Mouse (Mus musculus) embryo, embryonic 11 days (tissue): ENCODE data around the gene Txnip.

ENCODE experiments used
- DNase-seq: peaks from one replicate; pipeline ENCODE4 v3.0.0-alpha.2; 2015

Gene Txnip

DNA sequence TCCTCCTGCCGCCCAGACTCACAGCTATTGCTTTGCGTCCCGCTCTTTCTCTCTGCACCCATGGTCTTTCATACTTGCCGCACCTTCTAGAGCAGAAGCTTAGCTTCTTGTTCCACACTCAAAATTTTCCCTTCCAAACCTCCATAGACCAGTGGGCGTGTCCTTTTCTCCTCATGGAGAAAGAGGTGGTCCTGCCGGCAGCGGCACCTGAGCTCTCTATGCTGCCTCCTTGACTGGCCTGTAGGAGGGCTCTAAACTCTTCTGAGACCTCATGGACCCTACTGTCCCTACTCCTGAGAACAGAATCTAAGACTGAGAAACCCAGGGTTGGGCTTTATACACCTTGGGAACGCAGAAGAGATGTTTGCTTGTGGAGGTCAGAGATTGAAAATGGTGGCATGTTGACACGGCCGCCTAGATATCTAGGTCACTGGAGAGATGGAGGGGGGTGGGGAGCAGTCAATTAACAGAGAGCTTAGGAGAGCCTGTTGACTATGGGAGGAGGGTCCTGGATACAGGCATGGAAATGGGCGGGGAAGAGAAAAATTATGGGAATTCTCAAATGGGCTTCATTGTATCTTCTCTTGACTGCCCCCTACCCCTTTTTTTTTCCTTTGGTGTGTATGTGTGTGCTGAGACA is 12.3 kb downstream of the Txnip start:
- DNase-seq = no peak

GRCm38 (mm10) chr3:96570643-96571042 is 12.9 kb downstream of the Txnip start:
- no peak for DNase-seq

- no peak for DNase-seq
These were observed 13.6 kb downstream of the Txnip start for GRCm38 (mm10) chr3:96571336-96571735.

- no peak for DNase-seq
These were observed 14.3 kb downstream of the Txnip start for GRCm38 (mm10) chr3:96571896-96572698.

- no peak for DNase-seq
These were observed 16.1 kb downstream of the Txnip start for GRCm38 (mm10) chr3:96573611-96574511.

DNA sequence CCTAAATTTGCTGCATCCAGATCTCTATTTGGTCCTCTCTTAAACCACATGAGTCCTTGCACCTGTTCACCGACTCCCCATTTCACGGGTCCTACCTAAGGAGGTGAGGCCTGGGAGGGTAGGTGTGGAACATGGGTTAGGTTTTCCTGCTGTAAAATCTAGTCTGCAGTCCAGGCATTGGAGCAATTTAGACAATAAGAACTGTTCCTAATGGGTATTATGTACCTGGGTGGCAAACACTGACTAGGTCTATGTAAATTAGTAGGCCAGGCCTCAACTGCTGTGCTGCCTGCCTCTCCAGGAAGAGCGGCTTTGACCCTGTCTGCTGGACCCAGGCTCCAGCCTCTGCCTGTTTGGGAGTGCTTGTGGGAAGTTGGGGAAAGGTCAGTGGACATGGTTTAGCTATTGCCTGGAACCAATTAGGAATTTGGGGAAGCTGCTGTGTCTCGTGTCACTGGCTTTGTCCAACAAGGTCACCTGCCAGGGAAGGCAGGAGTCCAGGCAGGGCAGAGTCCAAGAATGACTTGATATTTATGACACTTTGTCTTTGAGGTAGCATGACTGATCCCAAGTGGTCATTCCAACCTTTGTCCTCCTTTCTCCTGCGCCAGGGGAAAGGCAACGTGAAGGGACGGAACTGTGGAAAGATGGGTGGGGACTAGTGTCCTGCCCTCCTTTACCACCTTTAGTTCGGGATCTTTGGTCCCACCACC is 17.7 kb downstream of the Txnip start:
- DNase-seq = no peak

GRCm38 (mm10) chr3:96576005-96576658 is 18.4 kb downstream of the Txnip start:
- DNase-seq = peak; percentile 63

GRCm38 (mm10) chr3:96576690-96577541 is 19.2 kb downstream of the Txnip start, which contains the start of gene Gm16253:
Gene Gm16253, plus strand, starts transcription at chr3:96576984.
- DNase-seq = peak; percentile 91

GRCm38 (mm10) chr3:96577566-96577965 is 19.8 kb downstream of the Txnip start:
- DNase-seq = no peak

DNA sequence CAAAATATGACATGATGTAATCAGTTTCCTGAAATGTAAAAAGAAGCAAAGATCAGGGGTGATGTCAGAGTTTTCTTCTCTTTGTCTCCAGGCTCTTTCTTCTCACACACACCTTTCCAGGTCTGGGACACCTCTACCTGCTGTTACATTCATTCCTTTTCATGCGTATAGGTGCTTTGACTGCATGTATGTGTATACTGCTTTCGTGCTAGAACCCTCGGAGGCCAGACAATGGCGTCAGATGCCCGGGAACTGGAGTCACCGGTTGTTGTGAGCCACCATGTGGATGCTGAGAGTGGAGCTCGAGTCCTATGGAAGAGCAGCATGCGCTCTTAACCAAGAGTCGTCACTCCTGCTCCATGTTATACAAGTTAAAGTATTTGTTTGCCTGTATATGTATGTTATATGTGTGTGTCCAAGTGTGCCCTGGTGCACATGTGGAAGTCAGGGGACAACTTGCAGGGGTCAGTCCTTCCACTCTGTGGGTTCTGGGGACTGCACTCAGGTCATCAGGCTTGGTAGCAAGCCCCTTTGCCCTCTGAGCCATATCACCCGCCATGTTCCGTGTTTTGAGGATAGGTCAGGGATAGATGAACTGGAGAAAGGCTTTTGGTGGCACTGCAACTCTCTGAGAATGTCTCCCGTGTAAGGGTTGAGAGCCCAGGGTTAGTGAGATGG is 20.9 kb downstream of the Txnip start:
- DNase-seq = no peak

DNA sequence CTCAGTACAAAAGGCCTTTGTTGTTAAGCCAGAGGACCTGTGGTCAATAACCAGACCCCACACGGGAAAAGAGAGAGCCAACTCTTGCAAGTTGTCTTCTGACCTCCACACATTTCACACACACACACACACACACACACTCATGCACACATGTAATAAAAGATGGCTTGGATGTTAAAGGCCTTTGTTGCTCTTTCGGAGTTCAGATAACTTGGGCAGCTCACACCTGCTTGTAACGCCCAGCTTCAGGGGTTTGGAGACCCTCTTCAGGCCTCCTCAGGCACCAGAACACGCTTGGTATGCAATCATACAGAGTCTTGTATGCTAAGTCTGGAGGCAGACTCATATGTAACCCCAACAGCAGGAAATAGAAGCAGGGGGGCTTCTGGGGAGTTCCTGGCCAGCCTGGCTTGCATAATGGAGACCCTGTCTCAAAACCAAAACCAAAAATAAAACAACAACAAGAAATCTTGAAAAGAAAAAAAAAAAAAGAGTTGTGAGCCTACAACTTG is 21.5 kb downstream of the Txnip start:
- DNase-seq = no peak

GRCm38 (mm10) chr3:96579885-96580454 is 22.2 kb downstream of the Txnip start:
- DNase-seq = peak; percentile 91

DNA sequence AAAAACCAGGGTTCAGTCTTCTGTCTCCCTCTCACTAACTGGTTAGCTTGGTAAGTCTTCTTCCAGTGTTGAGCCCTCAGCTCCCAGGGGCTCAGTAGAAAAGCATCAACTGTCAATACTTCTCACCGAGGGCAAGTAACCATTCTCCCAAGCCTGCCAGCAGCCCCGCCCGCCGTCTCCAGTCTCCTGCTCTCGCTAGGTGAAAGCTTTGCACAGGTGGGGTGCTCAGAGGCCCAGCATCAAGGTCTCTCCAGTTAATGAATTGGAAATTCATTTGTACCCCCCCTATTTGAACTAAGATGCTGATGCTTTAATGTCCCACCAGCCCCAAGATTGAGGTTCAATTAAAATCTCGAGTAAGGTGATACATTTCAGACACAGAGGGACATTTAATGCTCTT is 23.4 kb downstream of the Txnip start:
- no peak for DNase-seq

DNA sequence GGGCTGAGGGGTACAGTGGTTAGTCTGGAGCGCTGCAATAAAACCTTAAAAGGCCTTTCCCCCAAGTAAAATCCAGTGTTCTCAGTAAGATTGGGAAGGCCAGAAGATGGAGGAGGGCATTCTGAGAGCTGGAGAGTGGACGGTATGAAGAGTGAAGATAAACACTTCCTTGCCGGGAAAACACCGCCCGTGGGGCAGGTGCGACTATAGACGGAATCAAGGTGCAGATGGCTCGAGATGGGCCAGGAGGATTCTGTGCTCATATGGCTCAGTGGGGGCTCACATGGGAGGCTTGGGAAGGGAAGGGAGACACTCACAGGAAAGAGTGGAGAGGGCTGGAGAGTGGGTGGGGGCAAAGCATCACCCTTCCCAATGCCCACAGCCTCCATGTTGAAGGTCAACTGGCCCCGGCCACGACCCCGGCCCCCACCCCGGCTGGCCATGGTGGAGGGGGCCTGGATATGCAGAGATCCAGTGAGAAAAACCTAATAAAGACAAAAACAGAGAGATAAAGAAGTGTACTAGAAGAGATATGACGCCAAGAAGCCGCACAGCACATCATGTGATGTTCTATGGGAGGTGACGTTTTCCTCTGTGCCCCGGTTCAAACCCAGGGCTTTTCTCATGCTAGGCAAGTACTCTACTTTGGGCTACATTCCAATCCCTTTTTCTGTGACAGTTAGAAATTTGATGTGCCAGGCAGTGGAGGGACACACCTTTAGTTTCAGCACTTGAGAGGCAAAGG is 24.2 kb downstream of the Txnip start:
- no peak for DNase-seq

GRCm38 (mm10) chr3:96583386-96583785 is 25.6 kb downstream of the Txnip start:
- no peak for DNase-seq

- DNase-seq = no peak
These were observed 32.9 kb downstream of the Txnip start for GRCm38 (mm10) chr3:96590657-96591056.

DNA sequence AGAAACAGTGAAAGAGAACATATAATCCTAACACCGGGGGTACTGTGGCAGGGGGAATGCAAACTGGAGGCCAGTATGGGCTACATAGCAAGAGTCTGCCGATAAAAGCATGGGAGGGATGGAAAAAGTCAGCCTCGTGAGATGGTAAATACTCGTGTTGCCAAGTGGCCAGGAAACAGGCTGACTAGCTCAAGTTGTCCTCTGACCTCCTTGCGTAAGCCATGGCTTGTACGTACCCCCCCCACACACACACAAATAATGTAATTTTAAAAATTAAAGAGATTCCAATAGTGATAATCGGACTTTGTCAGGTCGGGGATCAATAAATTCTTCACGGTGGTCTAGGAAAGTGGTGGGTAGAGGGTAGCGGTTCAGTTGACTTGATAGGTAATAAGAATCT is 35.6 kb downstream of the Txnip start:
- DNase-seq = no peak

DNA sequence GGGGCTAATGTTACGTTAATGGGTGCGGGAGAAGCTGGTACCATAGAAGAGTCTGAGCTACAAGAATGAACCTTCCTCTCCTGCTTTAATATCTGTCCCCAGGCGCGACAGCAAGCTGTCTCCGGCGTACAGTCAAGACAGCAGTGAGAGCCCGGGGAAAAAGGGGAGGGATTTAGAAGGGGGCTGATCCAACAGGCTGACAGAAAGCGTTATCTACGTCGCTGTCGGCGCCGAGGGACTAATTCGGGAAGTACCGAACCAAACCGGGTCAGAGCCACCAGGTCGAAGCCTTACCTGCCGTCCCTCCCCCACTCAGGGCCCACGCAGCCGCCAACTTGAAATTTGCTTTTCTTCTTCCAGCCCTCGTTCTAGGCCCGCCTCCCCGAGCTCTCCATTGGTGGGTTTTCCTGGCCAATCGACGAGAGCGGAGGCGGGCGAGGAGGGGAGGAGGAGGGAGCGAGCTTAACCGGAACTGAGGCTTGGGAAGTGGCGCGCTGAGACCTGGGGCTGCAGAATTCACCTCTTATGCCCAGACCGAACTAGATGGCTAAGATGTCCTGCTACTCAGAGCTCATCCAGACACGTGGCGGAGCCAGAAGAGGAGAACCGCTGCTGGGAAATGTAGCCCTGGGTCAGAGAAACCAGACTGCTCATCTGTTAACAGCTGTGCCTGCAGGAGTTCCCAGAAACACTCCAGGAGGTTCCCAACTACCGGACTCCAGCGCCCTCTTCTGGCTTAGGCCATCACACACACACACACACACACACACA is 36.2 kb downstream of the Txnip start, which contains the start of gene Polr3gl:
Polr3gl (minus strand) TSS at position 392 of the 771 bp plus-strand sequence.
- peak; percentile 95 for DNase-seq
